Mouse (Mus musculus): ENCODE results near the gene Gm21988. TPM values are rescaled to one million over a fixed set of nuclear protein-coding genes. Genes with fewer than 3 reads are reported as not detected.
A peak's percentile ranks its signal among the peaks of the same experiment; 100 is the strongest.

Gene Gm21988
- total and polyA plus RNA-seq, 3 experiments = 1.2 to 3.5 (median 3.2) TPM

DNA sequence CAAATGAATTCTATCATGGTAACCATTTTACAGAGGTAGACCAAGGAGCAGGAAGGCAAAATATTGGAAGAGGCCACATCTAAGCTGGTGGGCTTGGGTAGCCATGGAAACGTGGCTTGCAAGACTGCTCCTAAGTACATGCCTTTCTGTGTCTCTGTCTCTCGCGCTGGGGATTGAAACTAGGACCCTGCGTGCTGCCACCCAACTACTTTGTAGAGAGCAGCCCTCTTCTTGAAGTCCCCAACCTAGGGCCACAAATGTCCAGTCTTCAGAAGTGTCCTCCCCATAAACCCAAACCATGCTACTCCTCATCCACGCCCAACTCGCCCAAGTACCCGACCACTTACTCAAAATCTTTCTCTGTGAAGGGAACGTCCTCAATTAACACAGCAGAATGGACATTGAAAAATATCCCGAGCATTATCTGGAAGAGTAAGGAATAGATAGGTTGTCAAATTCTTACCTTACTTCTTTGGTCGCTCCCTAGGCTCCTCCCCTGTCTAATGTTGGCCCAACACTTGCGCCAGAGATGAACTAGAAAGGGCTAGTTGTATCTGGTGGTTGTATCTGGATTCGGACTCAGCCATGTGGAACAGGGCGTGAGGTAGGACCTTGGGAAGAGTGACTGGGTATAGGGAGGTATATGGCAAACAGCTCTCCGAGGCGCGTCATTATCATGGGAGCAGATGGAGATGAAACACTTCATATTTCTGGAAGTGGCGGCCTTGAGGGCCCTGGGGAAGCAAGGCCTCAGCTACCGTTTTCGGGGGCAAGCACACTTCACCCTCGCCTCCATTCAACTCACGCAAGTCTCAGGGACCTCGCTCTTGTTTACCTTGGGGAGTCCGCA lies 814 bp downstream of the Gm21988 start:
- Histone ChIP-seq H3K27me3 (ENCODE audit: insufficient read depth, low read length) (peaks cover 6% of the 10 kb centered on the region; the same call in 1 of the 2 replicates), H3K9me3 (replicated peaks) (no peaks in the 10 kb centered on the region), H3K4me1 (ENCODE audit: insufficient read depth, low read depth, low read length) (peaks cover 64% of the 10 kb centered on the region), H3K36me3 (replicated peaks) (peaks cover 34% of the 10 kb centered on the region), H3K4me3 (ENCODE audit: low read depth, low read length) (peak overlapping the region; percentile 90)
- TF ChIP-seq GATA2 (IDR thresholded peaks at IDR 0.05; ENCODE audit: borderline replicate concordance, low read depth, low read length) = no peak
- no peak for TF ChIP-seq GATA1 (IDR thresholded peaks at IDR 0.05; ENCODE audit: borderline replicate concordance, low read length)
- no peak for TF ChIP-seq CTCF (IDR thresholded peaks at IDR 0.05; ENCODE audit: low read depth, low read length)
- TF ChIP-seq POLR2AphosphoS5 (IDR thresholded peaks at IDR 0.05; ENCODE audit: insufficient replicate concordance, low read depth, low read length) = no peak
- TF ChIP-seq TAL1 (conservative IDR thresholded peaks at IDR 0.05; ENCODE audit: low read depth, low read length) = no peak
- DNase-seq (ENCODE audit: low spot score) = no peak
- no peak for ATAC-seq (ENCODE audit: extremely low read depth, insufficient number of reproducible peaks, low FRiP score, poor library complexity, severe bottlenecking)

DNA sequence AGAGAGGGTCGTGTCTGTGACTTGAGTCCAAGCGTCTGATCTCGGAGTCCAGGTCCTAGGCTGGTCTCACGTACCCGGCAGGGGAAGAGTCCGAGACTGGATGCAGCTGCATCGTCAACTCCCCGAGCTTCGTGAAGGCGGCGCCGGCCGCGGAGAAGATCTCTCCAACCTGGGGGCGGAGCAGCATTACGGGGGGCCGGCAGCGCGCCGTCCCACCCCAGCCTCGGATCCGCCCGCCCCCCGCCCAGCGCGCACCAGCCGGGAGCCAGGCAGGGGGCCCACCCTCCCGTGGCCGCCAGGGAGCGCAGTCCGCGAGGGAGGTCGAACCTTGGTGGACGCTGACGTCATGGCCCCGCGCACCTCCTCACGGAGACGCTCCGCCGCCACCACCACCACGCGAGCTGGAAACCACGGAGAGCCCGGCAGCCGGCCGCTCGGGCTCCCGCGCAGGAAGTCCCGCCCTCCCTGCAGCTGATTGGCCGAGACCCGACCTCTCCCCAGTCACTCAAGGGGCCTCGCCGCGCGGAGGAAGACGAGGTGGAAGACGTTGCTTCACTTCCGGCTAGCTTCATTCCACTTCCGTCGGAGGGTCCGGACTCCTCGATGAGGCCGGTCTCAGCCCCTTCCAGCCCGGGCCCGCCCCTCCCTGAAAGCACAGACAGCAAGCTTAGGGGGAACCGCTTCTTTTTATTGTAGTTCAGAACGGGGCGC lies 2.0 kb downstream of the Gm21988 start, which contains the start of gene 0610010K14Rik:
0610010K14Rik (minus strand) TSS at position 458 of the 711 bp plus-strand sequence.
- peak; percentile 82 for ATAC-seq (ENCODE audit: extremely low read depth, insufficient number of reproducible peaks, low FRiP score, poor library complexity, severe bottlenecking)
- Histone ChIP-seq H3K36me3 (replicated peaks) (peaks cover 34% of the 10 kb centered on the region), H3K4me1 (ENCODE audit: insufficient read depth, low read depth, low read length) (peaks cover 71% of the 10 kb centered on the region), H3K27me3 (ENCODE audit: insufficient read depth, low read length) (peaks cover 3% of the 10 kb centered on the region; the same call in 1 of the 2 replicates), H3K4me3 (ENCODE audit: low read depth, low read length) (peak within 1 kb of the TSS; percentile 90), H3K9me3 (replicated peaks) (no peaks in the 10 kb centered on the region)
- no peak for TF ChIP-seq POLR2AphosphoS5 (IDR thresholded peaks at IDR 0.05; ENCODE audit: insufficient replicate concordance, low read depth, low read length)
- TF ChIP-seq GATA2 (IDR thresholded peaks at IDR 0.05; ENCODE audit: borderline replicate concordance, low read depth, low read length) = no peak
- no peak for TF ChIP-seq GATA1 (IDR thresholded peaks at IDR 0.05; ENCODE audit: borderline replicate concordance, low read length)
- DNase-seq (ENCODE audit: low spot score) = peak; percentile 99

DNA sequence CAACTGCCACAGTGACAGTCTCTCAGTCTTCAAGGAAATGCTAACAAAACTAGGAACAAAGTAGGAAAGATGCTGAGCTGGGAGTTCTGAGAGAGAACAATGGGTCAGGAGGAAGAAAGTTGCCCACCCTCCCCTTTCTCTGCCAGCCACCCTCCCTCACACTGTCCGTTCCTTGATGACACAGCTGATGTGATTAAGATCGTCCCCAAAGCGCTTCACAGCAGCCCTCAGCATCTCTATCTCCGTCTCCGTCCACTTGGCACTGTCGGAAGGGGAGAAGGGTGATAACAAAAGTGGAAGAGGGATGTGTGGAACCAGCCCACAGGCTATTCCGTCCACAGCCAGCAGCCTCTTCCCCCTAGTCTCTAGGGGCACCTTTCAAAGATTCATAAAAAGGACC lies 2.9 kb downstream of the Gm21988 start:
- no peaks in the 10 kb centered on the region for H3K27me3 ChIP-seq (ENCODE audit: insufficient read depth, low read length)
- H3K4me1 ChIP-seq (ENCODE audit: insufficient read depth, low read depth, low read length) = peaks cover 75% of the 10 kb centered on the region
- ATAC-seq (ENCODE audit: extremely low read depth, insufficient number of reproducible peaks, low FRiP score, poor library complexity, severe bottlenecking) (no peak), DNase-seq (ENCODE audit: low spot score) (no peak)
- H3K4me3 ChIP-seq (ENCODE audit: low read depth, low read length) = peak overlapping the region; percentile 90; the same call in 1 of the 2 replicates
- no peak for TF ChIP-seq CTCF (IDR thresholded peaks at IDR 0.05; ENCODE audit: low read depth, low read length)
- H3K36me3 ChIP-seq (replicated peaks) = peaks cover 34% of the 10 kb centered on the region
- no peaks in the 10 kb centered on the region for H3K9me3 ChIP-seq (replicated peaks)

DNA sequence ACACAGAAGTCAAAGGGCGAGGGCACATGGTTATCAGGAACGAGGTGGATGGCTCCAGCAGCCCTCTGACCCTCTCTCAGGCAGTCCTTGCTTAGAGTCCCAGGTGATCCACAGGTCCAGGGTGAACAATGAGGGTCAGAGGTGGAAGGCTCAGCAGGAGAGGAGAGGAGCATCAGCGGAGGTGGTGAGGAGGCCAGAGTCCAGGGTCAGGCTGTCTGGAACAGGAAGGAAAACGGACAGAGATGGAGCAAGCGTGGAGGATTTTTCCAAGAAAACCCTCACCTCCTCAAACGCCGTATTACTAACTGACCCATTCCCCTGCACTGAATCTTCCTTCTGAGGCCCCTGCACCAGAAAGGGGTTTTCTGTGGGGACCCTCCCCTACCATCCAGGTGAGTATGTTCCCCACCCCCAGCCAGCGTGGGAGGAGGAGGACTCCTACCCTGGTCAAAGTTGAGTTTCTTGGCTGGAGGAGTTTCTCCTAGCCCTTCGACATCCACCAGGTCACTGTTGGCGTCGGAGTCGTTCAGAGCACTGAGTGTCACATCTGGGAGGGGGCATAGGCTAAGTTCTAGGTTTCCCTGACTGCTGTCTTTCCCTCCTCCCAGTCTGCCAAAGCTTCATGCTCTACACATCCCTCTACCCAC lies 4.3 kb downstream of the Gm21988 start:
- peaks cover 74% of the 10 kb centered on the region for H3K4me1 ChIP-seq (ENCODE audit: insufficient read depth, low read depth, low read length)
- no peak for DNase-seq (ENCODE audit: low spot score)
- peaks cover 34% of the 10 kb centered on the region for H3K36me3 ChIP-seq (replicated peaks)
- H3K9me3 ChIP-seq (replicated peaks) = no peaks in the 10 kb centered on the region
- TF ChIP-seq GATA2 (IDR thresholded peaks at IDR 0.05; ENCODE audit: borderline replicate concordance, low read depth, low read length) (no peak), TAL1 (conservative IDR thresholded peaks at IDR 0.05; ENCODE audit: low read depth, low read length) (no peak), GATA1 (IDR thresholded peaks at IDR 0.05; ENCODE audit: borderline replicate concordance, low read length) (no peak), POLR2AphosphoS5 (IDR thresholded peaks at IDR 0.05; ENCODE audit: insufficient replicate concordance, low read depth, low read length) (no peak), CTCF (IDR thresholded peaks at IDR 0.05; ENCODE audit: low read depth, low read length) (no peak)
- ATAC-seq (ENCODE audit: extremely low read depth, insufficient number of reproducible peaks, low FRiP score, poor library complexity, severe bottlenecking) = no peak
- H3K27me3 ChIP-seq (ENCODE audit: insufficient read depth, low read length) = peaks cover under 1% of the 10 kb centered on the region; the same call in 1 of the 2 replicates
- no peak overlapping the region for H3K4me3 ChIP-seq (ENCODE audit: low read depth, low read length)

DNA sequence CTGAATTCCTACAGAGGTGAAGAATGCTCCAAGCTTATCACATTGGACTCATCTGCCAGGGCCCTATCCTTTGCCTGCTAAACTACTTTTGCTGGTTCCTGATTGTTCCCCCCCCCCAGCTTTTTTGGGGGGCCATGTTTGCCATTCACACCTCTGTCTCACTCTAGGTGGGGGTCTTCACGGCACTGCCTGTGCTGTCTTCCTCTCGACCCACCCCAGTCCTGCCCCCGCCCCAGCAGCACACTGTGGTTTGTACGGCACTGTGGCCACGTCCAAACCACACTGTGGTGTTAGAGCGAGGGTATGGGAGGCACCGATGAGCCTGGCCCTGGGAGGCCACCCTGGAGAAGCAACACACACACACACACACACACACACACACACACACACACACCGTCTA lies 5.1 kb downstream of the Gm21988 start:
- H3K4me1 ChIP-seq (ENCODE audit: insufficient read depth, low read depth, low read length) = peaks cover 77% of the 10 kb centered on the region
- no peak for TF ChIP-seq GATA2 (IDR thresholded peaks at IDR 0.05; ENCODE audit: borderline replicate concordance, low read depth, low read length)
- TF ChIP-seq POLR2AphosphoS5 (IDR thresholded peaks at IDR 0.05; ENCODE audit: insufficient replicate concordance, low read depth, low read length) = no peak
- TF ChIP-seq CTCF (IDR thresholded peaks at IDR 0.05; ENCODE audit: low read depth, low read length) = no peak
- TF ChIP-seq TAL1 (conservative IDR thresholded peaks at IDR 0.05; ENCODE audit: low read depth, low read length) = no peak
- no peak for TF ChIP-seq GATA1 (IDR thresholded peaks at IDR 0.05; ENCODE audit: borderline replicate concordance, low read length)

DNA sequence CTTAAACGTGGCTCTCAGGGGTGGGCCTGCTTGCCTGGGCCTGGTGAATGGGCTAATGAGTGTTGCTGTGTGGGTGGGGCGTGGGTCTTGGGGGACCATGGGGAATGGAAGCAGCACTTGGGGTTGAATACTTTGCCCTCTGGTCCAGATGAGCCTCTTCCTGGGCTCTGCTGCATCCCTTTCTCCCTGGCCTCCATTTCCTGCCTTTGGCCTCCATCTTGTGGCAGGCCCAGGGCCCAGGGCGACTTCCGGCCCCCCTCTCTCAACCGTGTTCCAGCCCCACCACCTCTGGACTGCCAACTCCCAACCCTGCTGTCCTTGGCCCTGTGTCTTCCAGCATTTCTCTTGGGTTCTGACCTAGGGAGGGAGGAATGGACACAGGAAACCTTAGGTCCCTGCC lies 5.6 kb downstream of the Gm21988 start:
- peaks cover 79% of the 10 kb centered on the region for H3K4me1 ChIP-seq (ENCODE audit: insufficient read depth, low read depth, low read length)
- H3K36me3 ChIP-seq (replicated peaks) = peaks cover 34% of the 10 kb centered on the region
- DNase-seq (ENCODE audit: low spot score) = no peak
- TF ChIP-seq CTCF (IDR thresholded peaks at IDR 0.05; ENCODE audit: low read depth, low read length) (no peak), TAL1 (conservative IDR thresholded peaks at IDR 0.05; ENCODE audit: low read depth, low read length) (no peak), GATA2 (IDR thresholded peaks at IDR 0.05; ENCODE audit: borderline replicate concordance, low read depth, low read length) (no peak), GATA1 (IDR thresholded peaks at IDR 0.05; ENCODE audit: borderline replicate concordance, low read length) (no peak), POLR2AphosphoS5 (IDR thresholded peaks at IDR 0.05; ENCODE audit: insufficient replicate concordance, low read depth, low read length) (no peak)
- no peak overlapping the region for H3K4me3 ChIP-seq (ENCODE audit: low read depth, low read length)
- H3K27me3 ChIP-seq (ENCODE audit: insufficient read depth, low read length) = peaks cover 14% of the 10 kb centered on the region
- H3K9me3 ChIP-seq (replicated peaks) = no peaks in the 10 kb centered on the region
- no peak for ATAC-seq (ENCODE audit: extremely low read depth, insufficient number of reproducible peaks, low FRiP score, poor library complexity, severe bottlenecking)

More for the DNA sequence above, 5.1 kb downstream of the Gm21988 start:
- DNase-seq (ENCODE audit: low spot score) = no peak
- H3K9me3 ChIP-seq (replicated peaks) = no peaks in the 10 kb centered on the region
- no peak overlapping the region for H3K4me3 ChIP-seq (ENCODE audit: low read depth, low read length)
- peaks cover 34% of the 10 kb centered on the region for H3K36me3 ChIP-seq (replicated peaks)
- no peak for ATAC-seq (ENCODE audit: extremely low read depth, insufficient number of reproducible peaks, low FRiP score, poor library complexity, severe bottlenecking)
- H3K27me3 ChIP-seq (ENCODE audit: insufficient read depth, low read length) = peaks cover 9% of the 10 kb centered on the region

All from G1E (cell line).